Mouse (Mus musculus) bone marrow, adult 2 months (tissue): ENCODE measurements around the gene Dnaaf2.

Experiments used
- CTCF ChIP-seq: fragments of 200-500 bp; IDR thresholded peaks from 2 replicates; pipeline ENCODE4 v1.5.1; 2011; ENCODE audit warnings: low read length, control low read depth; ENCODE audit not compliant: control insufficient read depth, insufficient read depth
- POLR2A ChIP-seq: fragments of 200-500 bp; IDR thresholded peaks from 2 replicates; pipeline ENCODE4 v1.6.1; 2011; ENCODE audit warnings: low read depth, mild to moderate bottlenecking, control low read depth, low read length, borderline replicate concordance; ENCODE audit not compliant: control insufficient read depth

DNA sequence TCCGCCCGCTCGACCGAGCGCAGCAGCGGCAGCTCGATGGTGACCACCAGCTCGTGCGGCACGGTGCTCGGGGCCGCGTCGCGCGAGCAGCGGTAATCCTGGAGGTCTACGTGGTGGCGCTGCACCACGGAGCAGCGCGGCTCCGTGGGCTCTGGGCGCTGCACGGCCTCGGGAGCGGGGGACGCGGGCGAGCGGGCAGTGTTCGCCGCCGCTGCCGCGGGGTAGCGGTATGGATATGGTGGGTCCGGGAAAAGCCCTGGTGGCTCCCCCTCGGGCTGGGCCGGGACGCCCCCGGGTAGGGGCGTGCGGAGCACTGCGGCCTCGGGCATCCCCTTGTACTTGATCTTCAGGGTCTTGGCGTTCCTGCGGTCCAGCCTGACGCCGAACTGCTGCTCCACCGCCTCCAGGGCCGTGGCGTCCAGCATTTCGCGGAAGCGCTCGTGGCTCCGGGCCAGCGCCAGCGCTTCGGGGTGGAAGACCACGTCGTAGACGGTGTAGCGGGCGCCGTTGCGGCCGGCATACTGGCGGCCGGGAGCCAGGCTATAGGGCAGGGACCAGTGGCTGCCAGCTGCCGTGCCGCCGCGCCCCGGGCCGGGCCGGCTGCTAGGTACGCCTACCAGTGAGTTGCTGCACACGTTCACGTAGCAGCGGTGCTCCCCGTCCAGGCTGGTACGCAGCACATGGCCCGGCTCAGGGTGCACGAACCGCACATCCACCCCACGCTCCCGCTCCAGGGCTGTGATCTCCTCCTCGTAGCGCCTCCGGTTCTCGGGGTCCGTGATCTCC, 658 bp downstream of the Dnaaf2 start:
- TF ChIP-seq POLR2A: peak; percentile 39; the same call in 1 of the 2 replicates
- TF ChIP-seq CTCF: no peak
